Mouse (Mus musculus) splenic B cell, adult 2 months (primary cell): Measurements from ENCODE around the gene Rftn2.

Source experiments
- DNase-seq: peaks from one replicate; pipeline ENCODE4 v3.0.0-alpha.2; 2011; ENCODE audit warnings: low read depth, low spot score
- H3K27me3 ChIP-seq: 2 replicates; pipeline ENCODE4 v1.6.1; 2012; ENCODE audit warnings: mild to moderate bottlenecking, low read length, moderate library complexity, mixed read lengths; ENCODE audit not compliant: control insufficient read depth, poor library complexity, insufficient read depth, severe bottlenecking
- H3K36me3 ChIP-seq: 2 replicates; pipeline ENCODE4 v1.6.1; 2012; ENCODE audit warnings: mild to moderate bottlenecking, low read length, moderate library complexity, mixed read lengths; ENCODE audit not compliant: control insufficient read depth, poor library complexity, insufficient read depth, severe bottlenecking

Gene Rftn2

GRCm38 (mm10) chr1:55196327-55197003, 30.1 kb downstream of the Rftn2 start:
- DNase-seq, result no peak
- Histone ChIP-seq H3K36me3 (no peaks in the 10 kb centered on the region; the same call in 1 of the 2 replicates), H3K27me3 (no peaks in the 10 kb centered on the region)

DNA sequence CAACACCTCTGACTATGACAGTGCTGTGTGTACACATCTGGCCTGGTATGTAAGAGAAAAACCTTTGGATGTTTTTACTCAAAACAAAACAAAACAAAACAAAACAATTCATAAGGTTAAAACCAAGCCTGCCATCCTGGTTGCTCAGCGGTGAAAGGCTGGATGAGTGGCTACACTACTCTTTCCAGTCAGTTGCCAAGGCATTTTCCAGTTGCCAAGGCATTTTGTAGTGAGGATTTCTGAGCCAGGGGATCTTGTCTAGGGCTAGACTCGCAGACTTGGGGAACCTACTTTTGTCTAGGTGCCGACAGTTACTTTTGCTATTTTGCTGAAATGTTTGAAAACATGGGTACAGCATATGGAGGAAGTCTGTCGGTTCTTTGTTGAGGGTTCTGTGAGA, 31.6 kb downstream of the Rftn2 start:
- Histone ChIP-seq H3K36me3 (peaks cover 1% of the 10 kb centered on the region; the same call in 1 of the 2 replicates), H3K27me3 (no peaks in the 10 kb centered on the region)
- no peak for DNase-seq

DNA sequence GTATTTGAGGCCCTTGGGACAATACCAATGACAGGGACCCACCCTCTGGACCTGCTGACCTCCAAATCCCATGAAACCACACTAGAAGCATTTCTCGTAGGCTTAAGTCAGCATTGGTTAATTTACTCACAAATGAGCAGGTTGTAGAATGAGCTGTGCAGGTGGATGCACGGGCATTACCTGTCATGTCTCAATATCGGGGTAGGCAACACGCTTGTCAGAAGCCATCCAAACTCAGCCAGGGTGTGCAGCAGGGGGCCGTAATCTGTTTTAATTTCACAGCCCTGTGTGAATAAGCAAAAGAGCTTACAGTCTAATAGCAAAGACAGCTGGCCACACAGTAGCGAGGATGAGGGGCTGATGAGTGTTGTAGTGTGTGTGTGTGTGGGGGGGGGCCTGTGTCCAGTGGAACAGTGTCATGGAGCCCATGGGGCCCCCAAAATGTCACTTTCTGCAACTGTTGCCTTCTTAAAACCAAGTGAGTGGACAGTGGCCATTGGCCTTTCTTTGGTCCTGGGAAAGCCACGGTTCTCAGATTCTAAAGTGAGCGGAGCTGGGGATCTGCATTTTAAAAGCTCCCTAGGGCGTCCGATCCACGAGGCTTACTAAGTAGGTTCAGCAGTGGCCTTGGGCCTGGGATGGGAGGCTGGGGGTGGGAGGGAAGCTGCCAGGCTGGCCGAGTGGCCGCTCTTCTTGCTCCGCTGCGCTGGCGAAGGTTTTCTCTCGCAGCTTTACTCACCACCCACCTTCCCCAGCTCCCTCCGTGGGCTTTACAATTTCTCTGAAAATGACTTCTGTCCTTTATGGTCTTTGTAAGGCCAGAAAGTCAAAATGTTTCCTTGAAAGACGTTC, 32.3 kb downstream of the Rftn2 start:
- Histone ChIP-seq H3K36me3 (peaks cover 1% of the 10 kb centered on the region; the same call in 1 of the 2 replicates), H3K27me3 (no peaks in the 10 kb centered on the region)
- DNase-seq, result no peak

DNA sequence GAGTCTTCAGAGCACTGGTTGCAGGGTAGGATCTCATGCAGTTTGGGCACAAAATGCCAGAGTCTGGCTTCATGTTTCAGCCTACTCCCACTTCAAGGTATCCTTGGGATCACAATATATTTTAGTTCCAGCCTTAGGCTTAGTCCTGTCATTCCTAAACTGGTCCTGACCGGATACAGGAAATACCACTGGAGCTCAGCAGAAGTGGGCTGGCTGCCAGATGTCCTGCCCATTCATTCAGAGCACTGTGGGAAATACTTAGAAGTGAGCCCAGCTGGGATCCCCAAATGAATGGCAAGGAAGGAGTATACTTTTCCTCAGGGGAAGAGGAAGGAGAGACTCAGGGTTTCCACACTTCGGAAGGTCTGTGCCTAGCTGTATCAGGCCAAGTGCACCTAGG, 33.3 kb downstream of the Rftn2 start:
- DNase-seq, result no peak
- H3K36me3 ChIP-seq, result peaks cover 1% of the 10 kb centered on the region; the same call in 1 of the 2 replicates
- no peaks in the 10 kb centered on the region for H3K27me3 ChIP-seq

GRCm38 (mm10) chr1:55192824-55193223, 33.8 kb downstream of the Rftn2 start:
- Histone ChIP-seq H3K36me3 (peaks cover 1% of the 10 kb centered on the region; the same call in 1 of the 2 replicates), H3K27me3 (no peaks in the 10 kb centered on the region)
- DNase-seq, result peak; percentile 66

- DNase-seq, result no peak
- no peaks in the 10 kb centered on the region for H3K27me3 ChIP-seq
- peaks cover 1% of the 10 kb centered on the region; the same call in 1 of the 2 replicates for H3K36me3 ChIP-seq
These were observed 34.6 kb downstream of the Rftn2 start for GRCm38 (mm10) chr1:55192015-55192414.

DNA sequence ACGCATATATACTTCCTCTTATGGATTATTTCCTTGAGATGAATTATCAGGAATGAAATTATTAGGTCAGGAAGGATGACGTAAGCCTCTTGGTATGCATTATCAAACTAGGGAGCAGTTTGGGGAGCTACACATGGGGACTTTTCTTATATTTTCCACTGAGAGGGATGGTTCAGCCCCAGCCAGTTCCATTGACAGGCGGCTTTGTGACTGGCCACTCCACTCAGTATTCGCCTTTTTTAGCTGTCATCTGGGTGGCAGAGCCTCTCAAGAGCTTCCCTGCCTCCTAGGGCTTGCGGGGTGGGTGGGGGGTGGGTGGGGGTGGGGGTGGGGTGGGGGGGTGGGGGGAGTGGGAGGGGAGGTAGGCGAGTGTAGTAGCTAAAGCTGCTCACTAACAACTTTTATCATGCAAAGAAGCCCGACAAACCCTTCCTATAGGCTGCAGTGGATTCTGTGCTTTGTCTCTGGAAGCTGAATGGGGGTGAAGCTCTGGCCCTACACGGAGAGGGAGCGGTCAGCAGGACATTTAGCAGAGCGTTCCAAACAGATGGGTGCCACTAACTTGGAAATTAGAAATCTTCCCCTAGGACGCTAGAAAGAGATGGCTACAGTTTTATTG, 39.9 kb downstream of the Rftn2 start:
- Histone ChIP-seq H3K36me3 (peaks cover 5% of the 10 kb centered on the region), H3K27me3 (no peaks in the 10 kb centered on the region)
- no peak for DNase-seq

DNA sequence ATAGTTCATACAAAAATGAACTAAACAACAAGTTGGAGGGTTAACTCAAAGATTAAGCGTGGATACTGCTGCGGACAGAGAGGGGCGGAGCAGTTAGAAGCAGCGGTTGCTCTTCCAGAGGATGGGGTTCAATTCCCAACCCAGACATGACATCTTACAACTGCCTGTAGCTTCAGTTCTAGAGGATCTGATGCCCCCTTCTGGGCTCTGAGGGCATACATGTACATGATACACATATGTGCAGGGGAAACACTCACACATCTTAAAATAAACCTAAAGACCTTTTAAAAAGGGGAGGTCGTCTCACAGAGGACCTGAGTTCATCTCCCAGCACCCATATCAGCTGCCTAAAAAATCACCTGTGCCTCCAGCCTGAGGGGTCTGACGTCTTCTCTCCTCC, 40.9 kb downstream of the Rftn2 start:
- H3K36me3 ChIP-seq, result peaks cover 4% of the 10 kb centered on the region
- no peaks in the 10 kb centered on the region for H3K27me3 ChIP-seq
- peak; percentile 39 for DNase-seq

GRCm38 (mm10) chr1:55182392-55182791, 44.2 kb downstream of the Rftn2 start:
- no peak for DNase-seq
- no peaks in the 10 kb centered on the region for H3K27me3 ChIP-seq

GRCm38 (mm10) chr1:55179917-55180566, 46.5 kb downstream of the Rftn2 start:
- DNase-seq, result peak; percentile 20
- Histone ChIP-seq H3K27me3 (no peaks in the 10 kb centered on the region), H3K36me3 (peaks cover 6% of the 10 kb centered on the region)

More at GRCm38 (mm10) chr1:55182392-55182791, 44.2 kb downstream of the Rftn2 start:
- H3K36me3 ChIP-seq, result peaks cover 6% of the 10 kb centered on the region

- Histone ChIP-seq H3K27me3 (no peaks in the 10 kb centered on the region), H3K36me3 (peaks cover 2% of the 10 kb centered on the region)
- no peak for DNase-seq
These were observed 52.0 kb downstream of the Rftn2 start for GRCm38 (mm10) chr1:55174558-55175034.

- no peaks in the 10 kb centered on the region for H3K27me3 ChIP-seq
- no peak for DNase-seq
- H3K36me3 ChIP-seq, result peaks cover 2% of the 10 kb centered on the region
These were observed 52.6 kb downstream of the Rftn2 start for GRCm38 (mm10) chr1:55173720-55174557.

GRCm38 (mm10) chr1:55171361-55172325, 54.9 kb downstream of the Rftn2 start:
- H3K36me3 ChIP-seq, result peaks cover 2% of the 10 kb centered on the region; the same call in 1 of the 2 replicates
- H3K27me3 ChIP-seq, result no peaks in the 10 kb centered on the region
- no peak for DNase-seq
